Mouse (Mus musculus) A20 (cell line): ENCODE results near the gene Spns2.

Experiments
- DNase-seq: peaks from one replicate; pipeline ENCODE4 v3.0.0-alpha.2; 2011; ENCODE audit warnings: low read depth, low spot score

Spns2 gene

GRCm38 (mm10) chr11:72411093-72411921, 78.4 kb downstream of the Spns2 start, which contains the start of gene Smtnl2:
Smtnl2 (minus strand) TSS chr11:72411713.
- no peak for DNase-seq

DNA sequence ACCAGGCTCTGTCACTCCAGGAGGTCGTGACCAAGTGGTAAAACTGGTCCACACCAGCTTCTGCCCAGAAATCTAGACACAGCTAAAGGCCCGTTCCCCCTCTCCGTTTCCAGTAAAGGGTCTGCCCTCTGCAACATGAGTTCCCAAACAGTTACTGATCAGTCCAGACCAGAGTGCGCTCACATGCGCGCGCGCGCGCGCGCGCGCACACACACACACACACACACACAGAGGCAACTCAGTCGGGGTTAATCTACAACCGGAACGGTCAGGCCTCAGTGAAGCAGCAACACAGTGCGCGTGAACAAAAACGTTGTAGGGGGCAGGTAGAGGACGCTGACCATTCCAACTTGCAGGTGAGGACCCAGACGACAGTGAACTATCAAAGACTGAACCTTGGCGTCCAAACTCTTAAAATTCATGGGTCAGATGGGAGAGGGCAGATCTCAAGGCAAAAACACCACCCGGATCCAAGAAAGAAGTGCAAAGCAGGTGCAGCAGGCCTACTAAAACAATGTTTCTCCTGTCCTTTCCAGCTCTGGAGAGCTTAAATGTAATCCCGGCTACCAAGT, 79.1 kb downstream of the Spns2 start:
- no peak for DNase-seq

DNA sequence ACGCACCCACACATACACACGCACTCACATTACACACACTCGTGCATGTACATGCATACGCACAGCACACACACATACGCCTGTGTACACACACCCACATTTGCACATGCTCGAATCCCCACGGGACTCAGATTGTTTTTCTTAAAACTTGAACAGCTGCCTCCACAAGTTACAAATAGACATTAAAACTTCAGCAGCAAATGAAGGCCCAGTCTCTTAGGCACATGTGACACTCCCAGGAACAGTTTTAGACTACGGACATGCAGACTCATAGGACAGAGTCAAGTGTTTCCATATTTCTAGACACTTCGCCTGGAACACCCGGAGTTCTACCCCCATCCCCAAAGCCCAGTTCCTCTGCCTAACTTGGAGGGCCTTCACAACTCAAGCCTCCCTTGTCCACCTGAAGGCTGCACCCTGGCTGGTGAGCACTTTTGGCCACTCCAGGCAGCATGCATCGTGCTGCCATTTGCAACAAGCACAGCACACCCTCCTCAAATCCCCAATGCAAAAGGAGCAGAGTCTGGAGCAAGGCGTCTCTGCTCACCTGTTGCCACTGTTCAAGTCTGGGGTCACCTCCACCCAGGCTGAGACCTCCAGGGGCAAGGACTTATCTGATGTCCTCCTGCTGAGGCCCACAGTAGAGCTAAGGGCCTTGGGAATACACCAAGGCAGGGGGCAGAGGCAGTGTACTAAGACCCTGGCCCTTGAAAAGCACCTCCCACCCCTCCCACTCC, 79.9 kb downstream of the Spns2 start:
- DNase-seq: no peak

DNA sequence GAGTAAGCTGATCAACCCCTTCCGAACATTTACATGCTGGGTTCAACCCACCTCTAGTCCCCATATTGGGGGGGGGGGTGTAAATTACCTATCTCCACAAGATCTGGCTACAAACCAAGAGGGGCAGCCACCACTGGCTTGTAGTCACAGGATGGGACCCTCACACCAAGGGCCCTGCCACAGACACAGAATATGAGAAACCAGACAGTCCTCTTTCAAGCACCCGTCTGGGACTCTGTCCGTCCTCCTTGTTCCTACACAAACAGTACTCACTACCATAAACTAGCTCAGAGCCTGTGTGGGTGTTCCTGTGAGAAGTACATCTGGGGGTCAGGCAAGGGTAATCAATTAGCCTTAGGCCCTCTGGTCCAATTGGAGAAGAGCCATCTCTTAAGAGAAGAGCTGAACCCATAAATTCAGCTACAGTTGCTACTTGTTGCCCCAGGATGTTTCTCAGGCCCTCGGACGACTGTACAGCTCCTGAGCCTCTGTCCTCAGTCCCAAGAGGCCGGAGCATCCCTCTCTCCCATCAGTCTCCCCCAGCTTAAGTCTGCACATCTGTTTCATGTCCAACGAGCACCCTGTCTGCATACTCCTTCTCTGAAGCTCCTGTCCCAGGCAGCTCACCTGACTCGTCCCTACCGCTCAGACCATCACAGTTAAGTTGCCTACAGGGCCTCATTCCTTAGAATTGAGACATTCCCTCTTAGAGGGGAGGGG, 81.1 kb downstream of the Spns2 start:
- no peak for DNase-seq

DNA sequence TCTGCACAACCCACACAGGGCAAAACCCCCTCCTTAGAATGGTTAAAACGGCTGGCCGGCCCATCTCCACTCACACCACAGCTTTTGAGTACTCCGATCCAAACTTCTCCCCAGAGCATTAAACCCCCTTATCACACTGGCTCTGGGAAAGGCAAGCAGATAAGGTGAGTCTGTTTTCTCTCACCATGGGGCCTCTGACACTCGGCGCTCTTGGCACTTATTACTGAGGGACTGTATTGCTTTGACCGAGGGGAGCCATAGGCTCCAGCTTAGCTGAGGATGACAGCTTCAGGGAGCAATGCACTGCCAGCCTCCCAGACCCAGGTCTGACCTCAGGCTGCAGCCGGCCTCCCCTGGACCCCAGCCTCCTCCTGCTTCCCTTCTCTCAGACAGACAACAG, 82.1 kb downstream of the Spns2 start:
- no peak for DNase-seq

GRCm38 (mm10) chr11:72407081-72407480, 82.6 kb downstream of the Spns2 start:
- no peak for DNase-seq

DNA sequence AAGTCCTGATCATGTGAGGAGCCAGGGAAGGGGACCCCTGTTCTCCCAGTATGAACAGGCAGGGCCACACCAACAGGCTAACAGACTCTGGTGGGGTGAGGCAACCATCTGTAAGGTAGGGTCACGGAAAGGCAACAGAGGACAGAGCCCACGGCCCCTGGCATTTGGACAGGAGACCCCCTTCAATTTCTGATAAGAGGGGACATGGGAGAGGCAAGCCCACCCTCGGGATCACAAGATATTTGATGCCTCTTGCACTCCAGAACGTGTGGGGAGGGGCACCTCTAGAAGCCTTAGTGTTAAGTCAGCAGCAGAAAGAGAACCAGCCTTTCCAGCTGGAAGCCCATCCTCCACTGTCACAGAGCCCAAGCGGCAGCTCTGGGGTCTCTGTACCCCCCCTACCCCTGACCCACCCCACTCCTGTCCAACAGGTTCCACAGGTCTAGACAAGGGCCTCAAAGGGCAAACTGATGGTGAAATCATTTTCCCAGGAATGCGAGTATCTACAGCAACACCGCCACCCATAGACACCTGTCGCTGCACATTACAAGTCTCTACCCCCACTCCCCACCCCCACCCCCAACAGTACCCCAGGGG, 83.5 kb downstream of the Spns2 start:
- no peak for DNase-seq

- DNase-seq: no peak
Observed at GRCm38 (mm10) chr11:72405532-72405931, 84.2 kb downstream of the Spns2 start.

GRCm38 (mm10) chr11:72402969-72403368, 86.7 kb downstream of the Spns2 start:
- DNase-seq: no peak

DNA sequence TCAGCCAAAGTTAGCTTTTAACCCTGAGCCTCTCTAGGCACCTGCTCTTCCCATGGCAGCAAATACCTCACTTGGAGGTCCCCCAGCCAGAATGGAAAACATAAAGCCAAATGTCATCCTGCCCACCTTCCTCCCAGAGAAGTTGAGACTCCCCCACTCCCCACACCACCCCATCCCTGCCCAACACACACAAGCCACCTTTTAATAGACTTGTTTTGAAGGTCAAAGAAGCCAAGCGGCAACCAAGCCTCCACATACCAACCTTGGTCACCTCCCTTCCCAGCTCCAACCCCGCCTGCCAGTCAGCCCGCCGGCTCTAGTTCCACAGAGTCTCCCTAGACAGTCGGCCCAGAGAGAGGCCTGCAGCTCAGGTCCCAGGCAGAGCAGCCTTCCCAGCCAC, 87.7 kb downstream of the Spns2 start:
- no peak for DNase-seq
